Mouse (Mus musculus) embryonic facial prominence, embryonic 14.5 days (tissue): ENCODE measurements at regions not wholly inside any gene's neighbourhood (a gene's known extent, or its start where the extent isn't known, plus 50 kb on each side); places are given as distances from the start of the nearest gene placed in this dataset.

ENCODE experiments used
- ATAC-seq: fragments of 200-750 bp; cut with Nextera tagmentation; 2 replicates; pipeline ENCODE4 v1.8.0; 2017; ENCODE audit warnings: low read depth, moderate number of reproducible peaks, moderate TSS enrichment
- DNase-seq: peaks from one replicate; pipeline ENCODE4 v3.0.0-alpha.2; 2015; ENCODE audit warnings: low spot score
- H3K27ac ChIP-seq: fragments of 300-500 bp; sonication (generic); replicated peaks from 2 replicates; pipeline ENCODE4 v1.5.1; 2014; ENCODE audit warnings: low read depth, mild to moderate bottlenecking, low read length, moderate library complexity
- H3K27me3 ChIP-seq: fragments of 300-500 bp; sonication (generic); replicated peaks from 2 replicates; pipeline ENCODE4 v1.6.1; 2014; ENCODE audit warnings: low read length; ENCODE audit not compliant: control insufficient read depth, insufficient read depth
- H3K36me3 ChIP-seq: fragments of 300-500 bp; sonication (generic); 2 replicates; pipeline ENCODE4 v1.6.1; 2014; ENCODE audit warnings: low read length, mixed read lengths; ENCODE audit not compliant: control insufficient read depth, insufficient read depth
- H3K4me1 ChIP-seq: fragments of 300-500 bp; sonication (generic); 2 replicates; pipeline ENCODE4 v1.6.1; 2014; ENCODE audit warnings: antibody characterized with exemption, low read length; ENCODE audit not compliant: control insufficient read depth, insufficient read depth
- H3K4me2 ChIP-seq: fragments of 300-500 bp; sonication (generic); 2 replicates; pipeline ENCODE4 v1.6.1; 2014; ENCODE audit warnings: low read depth, mild to moderate bottlenecking, low read length, moderate library complexity, mixed read lengths
- H3K4me3 ChIP-seq: fragments of 300-500 bp; sonication (generic); 2 replicates; pipeline ENCODE4 v1.5.1; 2014; ENCODE audit warnings: low read depth, mild to moderate bottlenecking, low read length
- H3K9ac ChIP-seq: fragments of 300-500 bp; sonication (generic); 2 replicates; pipeline ENCODE4 v1.6.1; 2014; ENCODE audit warnings: low read depth, mild to moderate bottlenecking, low read length, moderate library complexity, mixed read lengths
- H3K9me3 ChIP-seq: fragments of 300-500 bp; sonication (generic); 2 replicates; pipeline ENCODE4 v1.6.1; 2016; ENCODE audit warnings: low read length; ENCODE audit not compliant: control insufficient read depth
- WGBS: fragments of 180-500 bp; shearing (Covaris S2); extraction: QIAGEN DNeasy Blood & Tissue Kit; methylation state at CpG from one replicate; pipeline ENCODE4 v1.1.7; 2014; 5-methylcytosine and 5-hydroxymethylcytosine counted together

- H3K27ac ChIP-seq = peak overlapping the region; percentile 36; the same call in 1 of the 2 replicates
- H3K9ac ChIP-seq = no peak overlapping the region
- no peak overlapping the region for H3K4me2 ChIP-seq
- H3K4me1 ChIP-seq = peaks cover 15% of the 10 kb centered on the region; the same call in 1 of the 2 replicates
- 23% methylated on average over 8 of the region's 8 CpGs for WGBS
- peak; percentile 93 for ATAC-seq
- H3K27me3 ChIP-seq = no peaks in the 10 kb centered on the region
- H3K36me3 ChIP-seq = no peaks in the 10 kb centered on the region
- no peak overlapping the region for H3K4me3 ChIP-seq
- H3K9me3 ChIP-seq = no peaks in the 10 kb centered on the region
- DNase-seq = peak; percentile 92
These were observed 90.7 kb downstream of the Banf2 start for GRCm38 (mm10) chr2:144123395-144124034.

GRCm38 (mm10) chr2:144127082-144128037 is 94.5 kb downstream of the Banf2 start:
- 77% methylated on average over 13 of the region's 13 CpGs for WGBS
- no peak overlapping the region for H3K27ac ChIP-seq
- no peaks in the 10 kb centered on the region for H3K36me3 ChIP-seq
- no peak for ATAC-seq
- no peak overlapping the region for H3K4me2 ChIP-seq
- H3K9me3 ChIP-seq = no peaks in the 10 kb centered on the region
- no peak for DNase-seq
- peaks cover 12% of the 10 kb centered on the region; the same call in 1 of the 2 replicates for H3K4me1 ChIP-seq
- H3K9ac ChIP-seq = no peak overlapping the region
- H3K27me3 ChIP-seq = no peaks in the 10 kb centered on the region
- no peak overlapping the region for H3K4me3 ChIP-seq

DNA sequence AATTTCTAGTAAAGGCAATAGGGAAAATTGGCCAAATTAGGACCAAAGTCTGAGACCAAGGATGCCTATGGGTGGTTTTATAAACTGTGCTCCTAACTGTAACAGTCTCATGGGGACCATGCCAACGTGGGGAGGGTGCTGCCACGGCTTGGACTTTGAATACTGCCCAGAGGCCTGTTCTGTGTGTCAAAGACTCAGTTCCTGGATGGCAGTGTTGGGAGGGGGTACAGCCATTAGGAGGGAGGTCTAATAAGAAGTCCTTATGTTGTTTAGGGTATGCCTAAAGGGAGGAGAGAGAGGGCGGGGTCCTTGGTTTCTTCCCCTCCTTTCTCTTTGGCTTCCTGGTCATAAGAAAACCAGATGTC is 95.2 kb downstream of the Banf2 start:
- DNase-seq (no peak), ATAC-seq (no peak)
- Histone ChIP-seq H3K4me1 (peaks cover 8% of the 10 kb centered on the region; the same call in 1 of the 2 replicates), H3K36me3 (no peaks in the 10 kb centered on the region), H3K9me3 (no peaks in the 10 kb centered on the region), H3K4me3 (no peak overlapping the region), H3K27ac (no peak overlapping the region), H3K27me3 (no peaks in the 10 kb centered on the region), H3K9ac (no peak overlapping the region), H3K4me2 (no peak overlapping the region)
- 84% methylated on average over 3 of the region's 3 CpGs for WGBS

- Histone ChIP-seq H3K9ac (no peak overlapping the region), H3K4me3 (no peak overlapping the region), H3K36me3 (no peaks in the 10 kb centered on the region), H3K4me2 (no peak overlapping the region), H3K27ac (no peak overlapping the region), H3K9me3 (no peaks in the 10 kb centered on the region), H3K27me3 (no peaks in the 10 kb centered on the region), H3K4me1 (peaks cover 3% of the 10 kb centered on the region; the same call in 1 of the 2 replicates)
- WGBS = 69% methylated on average over 4 of the region's 4 CpGs
- DNase-seq (no peak), ATAC-seq (no peak)
These were observed 95.7 kb downstream of the Banf2 start for GRCm38 (mm10) chr2:144128527-144128926.

DNA sequence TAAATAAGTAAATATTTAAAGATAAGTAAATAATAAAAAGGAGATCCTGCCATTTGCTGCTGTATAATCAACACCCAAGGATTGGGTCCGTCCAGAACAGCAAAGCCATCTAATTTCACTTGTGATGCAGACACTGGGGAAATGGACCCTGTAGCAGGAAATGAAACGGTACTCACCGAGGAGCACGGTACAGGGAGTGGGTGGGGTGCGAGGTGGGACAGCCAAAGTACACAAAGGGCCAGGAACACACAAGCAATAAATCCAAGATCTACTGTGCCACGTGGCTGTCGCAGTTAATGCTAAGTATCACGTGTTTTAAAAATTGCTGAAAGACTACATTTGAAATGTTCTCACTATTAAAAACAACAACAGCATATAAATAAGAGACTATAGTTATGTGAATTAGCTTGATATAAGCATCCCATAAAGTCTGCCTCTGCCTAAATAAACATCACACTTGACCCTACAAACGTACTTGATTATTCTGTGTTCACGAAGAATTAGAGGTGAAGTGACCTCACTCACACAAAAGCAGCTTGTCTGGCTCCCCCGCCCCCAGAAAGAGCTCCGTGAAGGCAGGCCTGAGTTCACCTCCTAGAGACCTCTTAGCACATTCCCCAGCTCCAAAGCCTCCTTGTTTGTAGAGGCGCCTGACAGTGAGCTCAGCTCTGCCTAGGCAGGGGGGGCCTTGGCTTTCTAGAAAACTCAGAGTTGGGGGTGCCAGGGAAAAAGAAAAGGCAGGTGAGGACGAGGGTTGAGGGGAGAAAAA is 101.1 kb downstream of the Banf2 start:
- no peaks in the 10 kb centered on the region for H3K9me3 ChIP-seq
- peak overlapping the region; percentile 70 for H3K27ac ChIP-seq
- H3K4me2 ChIP-seq = no peak overlapping the region
- 49% methylated on average over 14 of the region's 14 CpGs for WGBS
- H3K36me3 ChIP-seq = no peaks in the 10 kb centered on the region
- DNase-seq = peak; percentile 27
- H3K9ac ChIP-seq = no peak overlapping the region
- H3K4me3 ChIP-seq = no peak overlapping the region
- peaks cover 12% of the 10 kb centered on the region for H3K4me1 ChIP-seq
- H3K27me3 ChIP-seq = no peaks in the 10 kb centered on the region
- peak; percentile 22; the same call in 1 of the 2 replicates for ATAC-seq

DNA sequence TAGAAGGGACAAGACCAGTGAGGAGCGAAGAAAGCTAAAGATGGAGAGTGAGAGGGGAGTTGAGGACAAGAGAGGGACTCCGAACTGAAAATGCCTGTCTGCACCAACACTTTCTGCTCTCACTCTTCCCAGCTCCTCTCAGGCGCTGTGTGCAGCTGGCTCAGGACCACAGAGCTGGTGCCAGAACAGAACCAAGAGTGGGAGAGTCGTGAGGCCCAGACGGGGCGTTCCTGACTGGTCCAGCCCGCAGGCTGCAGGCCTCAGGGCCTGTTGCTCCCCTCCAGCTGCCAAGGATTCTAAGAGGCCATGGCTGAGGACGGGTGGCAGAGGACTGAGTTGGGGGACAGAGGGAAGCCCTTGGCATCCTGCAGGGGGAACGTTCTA is 101.7 kb downstream of the Banf2 start:
- H3K27ac ChIP-seq = peak overlapping the region; percentile 70
- ATAC-seq = peak; percentile 49; the same call in 1 of the 2 replicates
- 44% methylated on average over 8 of the region's 9 CpGs for WGBS

GRCm38 (mm10) chr2:144135586-144135985 is 102.7 kb downstream of the Banf2 start:
- Histone ChIP-seq H3K4me1 (peaks cover 12% of the 10 kb centered on the region), H3K36me3 (no peaks in the 10 kb centered on the region), H3K9me3 (no peaks in the 10 kb centered on the region), H3K27ac (no peak overlapping the region), H3K4me2 (no peak overlapping the region), H3K27me3 (no peaks in the 10 kb centered on the region), H3K4me3 (no peak overlapping the region), H3K9ac (no peak overlapping the region)
- DNase-seq (no peak), ATAC-seq (no peak)
- 95% methylated on average over 1 of the region's 1 CpGs for WGBS

More for the DNA sequence above, 101.7 kb downstream of the Banf2 start:
- Histone ChIP-seq H3K36me3 (no peaks in the 10 kb centered on the region), H3K4me1 (peaks cover 12% of the 10 kb centered on the region), H3K27me3 (no peaks in the 10 kb centered on the region), H3K9me3 (no peaks in the 10 kb centered on the region), H3K4me2 (no peak overlapping the region), H3K9ac (no peak overlapping the region), H3K4me3 (no peak overlapping the region)
- DNase-seq = peak; percentile 45

GRCm38 (mm10) chr2:144143620-144144384 is 110.9 kb downstream of the Banf2 start:
- H3K4me2 ChIP-seq = no peak overlapping the region
- no peaks in the 10 kb centered on the region for H3K36me3 ChIP-seq
- WGBS = 76% methylated on average over 9 of the region's 9 CpGs
- no peaks in the 10 kb centered on the region for H3K9me3 ChIP-seq
- H3K4me1 ChIP-seq = no peaks in the 10 kb centered on the region
- no peak overlapping the region for H3K27ac ChIP-seq
- H3K9ac ChIP-seq = no peak overlapping the region
- H3K4me3 ChIP-seq = no peak overlapping the region
- ATAC-seq (no peak), DNase-seq (no peak)
- H3K27me3 ChIP-seq = no peaks in the 10 kb centered on the region
